Mouse (Mus musculus) hindbrain, embryonic 16.5 days (tissue): ENCODE data around the gene D11Wsu47e. TPM values are rescaled to one million over a fixed set of nuclear protein-coding genes. Genes with fewer than 3 reads are reported as not detected.
"Not testable (repeated sequence)": the region's sequence is repeated elsewhere in the genome, so short reads cannot be mapped to it uniquely, and the experiment has no call there.

ENCODE experiments used
- ATAC-seq: fragments of 200-750 bp; cut with Nextera tagmentation; 2 replicates; pipeline ENCODE4 v1.8.0; 2017; ENCODE audit warnings: moderate TSS enrichment, moderate library complexity
- H3K27ac ChIP-seq: fragments of 300-500 bp; sonication (generic); 2 replicates; pipeline ENCODE4 v1.5.1; 2014; ENCODE audit warnings: low read depth, mild to moderate bottlenecking, control low read depth, low read length, moderate library complexity
- H3K27me3 ChIP-seq: fragments of 300-500 bp; sonication (generic); replicated peaks from 2 replicates; pipeline ENCODE4 v1.6.1; 2014; ENCODE audit warnings: low read length; ENCODE audit not compliant: control insufficient read depth, insufficient read depth
- H3K36me3 ChIP-seq: fragments of 300-500 bp; sonication (generic); 2 replicates; pipeline ENCODE4 v1.6.1; 2014; ENCODE audit warnings: mild to moderate bottlenecking, low read length, moderate library complexity, mixed read lengths; ENCODE audit not compliant: control insufficient read depth, insufficient read depth
- H3K4me1 ChIP-seq: fragments of 300-500 bp; sonication (generic); 2 replicates; pipeline ENCODE4 v1.6.1; 2014; ENCODE audit warnings: low read depth, low read length; ENCODE audit not compliant: control insufficient read depth, insufficient read depth
- H3K4me2 ChIP-seq: fragments of 300-500 bp; sonication (generic); 2 replicates; pipeline ENCODE4 v1.6.1; 2014; ENCODE audit warnings: mild to moderate bottlenecking, low read length, control low read depth, moderate library complexity
- H3K4me3 ChIP-seq: fragments of 300-500 bp; sonication (generic); 2 replicates; pipeline ENCODE4 v1.5.1; 2014; ENCODE audit warnings: mild to moderate bottlenecking, low read length, control low read depth, moderate library complexity
- H3K9ac ChIP-seq: fragments of 300-500 bp; sonication (generic); 2 replicates; pipeline ENCODE4 v1.6.1; 2014; ENCODE audit warnings: low read depth, mild to moderate bottlenecking, control low read depth, low read length, moderate library complexity
- H3K9me3 ChIP-seq: fragments of 300-500 bp; sonication (generic); 2 replicates; pipeline ENCODE4 v1.6.1; 2014; ENCODE audit warnings: mild to moderate bottlenecking, low read length, moderate library complexity; ENCODE audit not compliant: control insufficient read depth
- WGBS: fragments of 180-500 bp; shearing (Covaris S2); extraction: QIAGEN DNeasy Blood & Tissue Kit; methylation state at CpG from one replicate; pipeline ENCODE4 v1.1.7; 2014; 5-methylcytosine and 5-hydroxymethylcytosine counted together
- polyA plus RNA-seq: library from polyadenylated mRNA; unstranded; fragments of >200 nt; fragmentation: Nextera tagmentation; extraction: Ambion mirVana; gene quantifications from 2 replicates; pipeline ENCODE4 v1.2.1, GENCODE M21; 2015

Gene D11Wsu47e
- polyA plus RNA-seq, 1 experiment from 2014 or later, result 22.9 TPM

GRCm38 (mm10) chr11:113651907-113652273, 32.3 kb upstream of the D11Wsu47e start:
- no peak overlapping the region for H3K4me2 ChIP-seq
- no peak for ATAC-seq
- H3K36me3 ChIP-seq, result peaks cover 44% of the 10 kb centered on the region
- 49% methylated on average over 8 of the region's 8 CpGs for WGBS
- peak overlapping the region; percentile 46; the same call in 1 of the 2 replicates for H3K27ac ChIP-seq
- no peak overlapping the region for H3K4me3 ChIP-seq
- H3K9ac ChIP-seq, result no peak overlapping the region
- no peaks in the 10 kb centered on the region for H3K27me3 ChIP-seq
- H3K4me1 ChIP-seq, result peaks cover 19% of the 10 kb centered on the region
- no peaks in the 10 kb centered on the region for H3K9me3 ChIP-seq

GRCm38 (mm10) chr11:113652516-113652915, 31.7 kb upstream of the D11Wsu47e start:
- no peak overlapping the region for H3K9ac ChIP-seq
- no peaks in the 10 kb centered on the region for H3K9me3 ChIP-seq
- no peak overlapping the region for H3K27ac ChIP-seq
- peaks cover 23% of the 10 kb centered on the region for H3K4me1 ChIP-seq
- WGBS, result 80% methylated on average over 6 of the region's 6 CpGs
- no peaks in the 10 kb centered on the region for H3K27me3 ChIP-seq
- no peak for ATAC-seq
- no peak overlapping the region for H3K4me3 ChIP-seq
- peaks cover 47% of the 10 kb centered on the region for H3K36me3 ChIP-seq
- H3K4me2 ChIP-seq, result no peak overlapping the region

GRCm38 (mm10) chr11:113654105-113654504, 30.1 kb upstream of the D11Wsu47e start:
- no peak for ATAC-seq
- H3K4me3 ChIP-seq, result no peak overlapping the region
- no peaks in the 10 kb centered on the region for H3K9me3 ChIP-seq
- WGBS, result 87% methylated on average over 15 of the region's 15 CpGs
- H3K27me3 ChIP-seq, result no peaks in the 10 kb centered on the region
- H3K27ac ChIP-seq, result no peak overlapping the region
- peaks cover 58% of the 10 kb centered on the region for H3K36me3 ChIP-seq
- H3K9ac ChIP-seq, result no peak overlapping the region
- no peak overlapping the region for H3K4me2 ChIP-seq
- H3K4me1 ChIP-seq, result peaks cover 17% of the 10 kb centered on the region

GRCm38 (mm10) chr11:113654561-113655270, 29.5 kb upstream of the D11Wsu47e start:
- H3K9ac ChIP-seq, result no peak overlapping the region
- H3K4me1 ChIP-seq, result peaks cover 17% of the 10 kb centered on the region
- peaks cover 65% of the 10 kb centered on the region for H3K36me3 ChIP-seq
- H3K27me3 ChIP-seq, result no peaks in the 10 kb centered on the region
- 71% methylated on average over 18 of the region's 18 CpGs for WGBS
- no peak overlapping the region for H3K4me2 ChIP-seq
- ATAC-seq, result no peak
- H3K9me3 ChIP-seq, result no peaks in the 10 kb centered on the region
- H3K4me3 ChIP-seq, result no peak overlapping the region
- no peak overlapping the region for H3K27ac ChIP-seq

- H3K9me3 ChIP-seq, result no peaks in the 10 kb centered on the region
- H3K4me1 ChIP-seq, result peaks cover 8% of the 10 kb centered on the region
- H3K27me3 ChIP-seq, result no peaks in the 10 kb centered on the region
- WGBS, result 76% methylated on average over 8 of the region's 8 CpGs
- peak overlapping the region; percentile 68; the same call in 1 of the 2 replicates for H3K27ac ChIP-seq
- peak; percentile 76 for ATAC-seq
- H3K4me2 ChIP-seq, result no peak overlapping the region
- H3K4me3 ChIP-seq, result no peak overlapping the region
- H3K9ac ChIP-seq, result no peak overlapping the region
- peaks cover 78% of the 10 kb centered on the region for H3K36me3 ChIP-seq
These were observed 27.7 kb upstream of the D11Wsu47e start for GRCm38 (mm10) chr11:113656511-113656932.

GRCm38 (mm10) chr11:113657221-113657620, 27.0 kb upstream of the D11Wsu47e start:
- H3K36me3 ChIP-seq, result peaks cover 80% of the 10 kb centered on the region
- H3K9me3 ChIP-seq, result no peaks in the 10 kb centered on the region
- H3K9ac ChIP-seq, result no peak overlapping the region
- 70% methylated on average over 4 of the region's 4 CpGs for WGBS
- H3K4me1 ChIP-seq, result peaks cover 8% of the 10 kb centered on the region; the same call in 1 of the 2 replicates
- H3K27ac ChIP-seq, result peak overlapping the region; percentile 33; the same call in 1 of the 2 replicates
- H3K27me3 ChIP-seq, result no peaks in the 10 kb centered on the region
- H3K4me3 ChIP-seq, result no peak overlapping the region
- H3K4me2 ChIP-seq, result no peak overlapping the region
- no peak for ATAC-seq

GRCm38 (mm10) chr11:113658319-113658718, 25.9 kb upstream of the D11Wsu47e start:
- no peak overlapping the region for H3K27ac ChIP-seq
- H3K9ac ChIP-seq, result no peak overlapping the region
- H3K4me3 ChIP-seq, result no peak overlapping the region
- peaks cover 8% of the 10 kb centered on the region; the same call in 1 of the 2 replicates for H3K4me1 ChIP-seq
- no peak for ATAC-seq
- no peak overlapping the region for H3K4me2 ChIP-seq
- no peaks in the 10 kb centered on the region for H3K27me3 ChIP-seq
- peaks cover 71% of the 10 kb centered on the region for H3K36me3 ChIP-seq
- no peaks in the 10 kb centered on the region for H3K9me3 ChIP-seq
- 92% methylated on average over 8 of the region's 8 CpGs for WGBS

GRCm38 (mm10) chr11:113658763-113659162, 25.4 kb upstream of the D11Wsu47e start:
- H3K27ac ChIP-seq, result no peak overlapping the region
- no peak overlapping the region for H3K4me3 ChIP-seq
- H3K4me1 ChIP-seq, result peaks cover 8% of the 10 kb centered on the region; the same call in 1 of the 2 replicates
- no peaks in the 10 kb centered on the region for H3K9me3 ChIP-seq
- no peaks in the 10 kb centered on the region for H3K27me3 ChIP-seq
- no peak overlapping the region for H3K4me2 ChIP-seq
- ATAC-seq, result no peak
- WGBS, result 89% methylated on average over 4 of the region's 4 CpGs
- no peak overlapping the region for H3K9ac ChIP-seq
- peaks cover 69% of the 10 kb centered on the region for H3K36me3 ChIP-seq

GRCm38 (mm10) chr11:113660213-113660612, 24.0 kb upstream of the D11Wsu47e start:
- not testable (repeated sequence) for H3K4me3 ChIP-seq, H3K27me3 ChIP-seq, ATAC-seq, H3K4me1 ChIP-seq, H3K4me2 ChIP-seq, H3K9ac ChIP-seq, H3K27ac ChIP-seq, H3K9me3 ChIP-seq
- peaks cover 57% of the 10 kb centered on the region for H3K36me3 ChIP-seq
- 95% methylated on average over 3 of the region's 3 CpGs for WGBS
